ENCODE assay signal across 23 mouse cellular contexts in the genomic region with DNA sequence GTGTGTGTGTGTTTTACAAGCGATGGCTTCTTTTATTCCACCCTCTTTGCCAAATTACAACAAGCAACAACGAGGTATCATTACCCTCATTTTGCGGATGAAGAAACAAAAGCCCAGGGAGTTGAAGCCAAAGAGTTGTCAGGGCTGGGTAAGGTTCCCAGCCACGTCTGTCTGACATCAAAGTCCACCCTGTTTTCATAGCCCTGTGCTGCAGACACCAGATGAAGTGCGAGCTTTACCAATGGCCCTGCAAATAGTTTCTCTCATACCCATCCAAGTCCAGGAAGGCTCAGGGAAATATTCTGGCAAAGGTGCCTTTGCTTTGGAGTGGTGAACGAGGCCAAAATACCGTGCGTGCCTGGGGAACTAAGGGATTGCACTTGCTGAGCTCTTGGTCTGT. TPM values are rescaled to one million over a fixed set of nuclear protein-coding genes. Genes with fewer than 3 reads are reported as not detected.
DNase-seq lines count a peak whose midpoint lies in the region; ATAC-seq and TF ChIP-seq lines count a peak whose summit lies in the region.
"Had no signal": no experiment of that assay in that cellular context is flagged by ENCODE, and none has a peak within 500 bp of the region (broad histone marks: within the 10 kb centered on the region; RNA-seq: fewer than 3 reads in every experiment).

No protein-coding gene starts in this region.

- no peak for TF ChIP-seq POLR2A in brain, embryonic 14.5 days (IDR thresholded peaks at IDR 0.05; ENCODE audit: borderline replicate concordance, extremely low read depth, insufficient read depth, insufficient read length, poor library complexity, severe bottlenecking)

- peak; percentile 29; the same call in 1 of the 2 replicates for ATAC-seq in forebrain, embryonic 14.5 days

- no peak overlapping the region for H3K4me3 ChIP-seq in forebrain, embryonic 14.5 days (ENCODE audit: low read depth, low read length)
- no peak overlapping the region for H3K4me3 ChIP-seq in forebrain, embryonic 10.5 days
- no peak overlapping the region for H3K4me3 ChIP-seq in layer of hippocampus, adult 2 months
- H3K4me3 ChIP-seq: embryonic facial prominence, embryonic 13.5 days; erythroblast, embryonic 14.5 days; gastrocnemius, adult 2 months; hindbrain, embryonic 12.5 days; hindbrain, embryonic 15.5 days had no signal

- H3K9me3 ChIP-seq in forebrain, embryonic 14.5 days (replicated peaks; ENCODE audit: control insufficient read depth, low read length): no peaks in the 10 kb centered on the region
- no peaks in the 10 kb centered on the region for H3K9me3 ChIP-seq in forebrain, embryonic 10.5 days
- H3K9me3 ChIP-seq: embryonic facial prominence, embryonic 10.5 days; embryonic facial prominence, embryonic 13.5 days; hindbrain, embryonic 12.5 days; hindbrain, embryonic 15.5 days had no signal

- no peaks in the 10 kb centered on the region for H3K27me3 ChIP-seq in forebrain, embryonic 14.5 days (replicated peaks; ENCODE audit: control insufficient read depth, insufficient read depth, low read length)
- H3K27me3 ChIP-seq in forebrain, embryonic 10.5 days (ENCODE audit: poor library complexity, severe bottlenecking): 0 out of 2 replicates have a peak, but pooled peaks cover 4% of the 10 kb centered on the region
- H3K27me3 ChIP-seq: CH12.LX; embryonic facial prominence, embryonic 13.5 days; hindbrain, embryonic 15.5 days had no signal

- H3K27ac ChIP-seq in forebrain, embryonic 14.5 days (ENCODE audit: low read depth, low read length): no peak overlapping the region
- H3K27ac ChIP-seq in forebrain, embryonic 10.5 days: no peak overlapping the region
- peak overlapping the region; percentile 48 for H3K27ac ChIP-seq in layer of hippocampus, adult 2 months
- H3K27ac ChIP-seq: embryonic facial prominence, embryonic 10.5 days; embryonic facial prominence, embryonic 13.5 days; gastrocnemius, adult 2 months; hindbrain, embryonic 12.5 days; hindbrain, embryonic 15.5 days had no signal

- peak; percentile 71 for DNase-seq in forebrain, embryonic 14.5 days (ENCODE audit: low spot score)
- no peak for DNase-seq in forebrain, embryonic 10.5 days (ENCODE audit: extremely low spot score, low spot score)
- DNase-seq in layer of hippocampus, adult 2 months (ENCODE audit: low spot score in 2 of 2): no peak
- no peak for DNase-seq in layer of hippocampus, postnatal 25 days (ENCODE audit: extremely low spot score in 1 of 2, low spot score in 1 of 2)
- peak; percentile 16 for DNase-seq in lung, postnatal 25 days (ENCODE audit: low spot score)
- no peak for DNase-seq in lung, postnatal 14 days
- DNase-seq in brain, embryonic 14.5 days (ENCODE audit: low read depth): peak; percentile 87
- DNase-seq: B cell, adult 2 months; cerebellum, adult 11-12 months; cerebellum, adult 8-10 months; cerebellum, postnatal 10 days; cerebellum, postnatal 36 days; embryo, embryonic 11 days; gastrocnemius, adult 2 months; gastrocnemius, postnatal 14 days had no signal

- 32% methylated on average over 8 of the region's 8 CpGs for WGBS in forebrain, embryonic 14.5 days
- WGBS in forebrain, embryonic 10.5 days: 73% methylated on average over 8 of the region's 8 CpGs

- no peak overlapping the region for H3K4me2 ChIP-seq in forebrain, embryonic 14.5 days (ENCODE audit: low read length)
- H3K4me2 ChIP-seq: hindbrain, embryonic 12.5 days; hindbrain, embryonic 15.5 days had no signal

- TF ChIP-seq CTCF in layer of hippocampus, adult 2 months (conservative IDR thresholded peaks at IDR 0.05): no peak
- no peak for TF ChIP-seq CTCF in brain, embryonic 14.5 days (IDR thresholded peaks at IDR 0.05; ENCODE audit: borderline replicate concordance, extremely low read depth, insufficient read depth, insufficient read length)

- no peaks in the 10 kb centered on the region for H3K36me3 ChIP-seq in forebrain, embryonic 14.5 days (ENCODE audit: control insufficient read depth, insufficient read depth, low read length)
- no peaks in the 10 kb centered on the region for H3K36me3 ChIP-seq in forebrain, embryonic 10.5 days (replicated peaks)
- H3K36me3 ChIP-seq: embryonic facial prominence, embryonic 10.5 days; embryonic facial prominence, embryonic 13.5 days; G1E; hindbrain, embryonic 12.5 days; hindbrain, embryonic 15.5 days had no signal

- H3K9ac ChIP-seq in forebrain, embryonic 14.5 days (ENCODE audit: low read length): no peak overlapping the region
- H3K9ac ChIP-seq: embryonic facial prominence, embryonic 13.5 days; hindbrain, embryonic 12.5 days; hindbrain, embryonic 15.5 days had no signal

- H3K4me1 ChIP-seq in forebrain, embryonic 14.5 days (ENCODE audit: control insufficient read depth, insufficient read depth, low read length): no peaks in the 10 kb centered on the region; the same call in 1 of the 2 replicates
- peaks cover 8% of the 10 kb centered on the region for H3K4me1 ChIP-seq in forebrain, embryonic 10.5 days
- H3K4me1 ChIP-seq: hindbrain, embryonic 15.5 days had no signal

RNA-seq across cellular contexts. Expression of a gene that starts 58.3 kb away (rescaled TPM):
- 2.3 and 2.4 TPM in 2 replicates for polyA plus RNA-seq in forebrain, embryonic 14.5 days (2014; fragmentation: Nextera tagmentation; extraction: Ambion mirVana)
- 4.8 and 4.9 TPM in 2 replicates for polyA plus RNA-seq in forebrain, embryonic 10.5 days (2016; fragmentation: Nextera tagmentation; extraction: Ambion mirVana)
- total RNA-seq in layer of hippocampus, adult 2 months (2021): 100 to 1,000 TPM in 1 of 2 experiments, 10 to 100 TPM in 1; 98.9 to 106 TPM
- total RNA-seq in layer of hippocampus, postnatal 25 days (2021): 100 to 1,000 TPM in 1 of 2 experiments, 10 to 100 TPM in 1; 86.6 to 115 TPM
- polyA plus RNA-seq in brain, embryonic 14.5 days (2012; rRNA removed): 5.1 and 9.3 TPM in 2 replicates
- total RNA-seq: hematopoietic stem cell, adult 5-6 weeks had no signal
- polyA plus RNA-seq: erythroblast, embryonic 14.5 days; G1E had no signal

Comparison
In these comparisons a context has a peak if more than half of its experiments do, and no peak if none do; other contexts are left out.
1. DNase-seq: peak in forebrain, embryonic 14.5 days (single experiment), lung, postnatal 25 days (single experiment) and brain, embryonic 14.5 days (single experiment); none in forebrain, embryonic 10.5 days (single experiment), layer of hippocampus, adult 2 months (0 of 2), layer of hippocampus, postnatal 25 days (0 of 2) and lung, postnatal 14 days (single experiment).